Mouse (Mus musculus) E14TG2a.4 (cell line): ENCODE measurements around the gene Ccdc77.

ENCODE experiments used
- CTCF ChIP-seq: conservative IDR thresholded peaks from 2 replicates; pipeline ENCODE4 v1.5.1; 2014; ENCODE audit warnings: low read length
- POU5F1 ChIP-seq: IDR thresholded peaks from 2 replicates; pipeline ENCODE4 v1.6.1; 2014; ENCODE audit warnings: low read length, borderline replicate concordance

DNA sequence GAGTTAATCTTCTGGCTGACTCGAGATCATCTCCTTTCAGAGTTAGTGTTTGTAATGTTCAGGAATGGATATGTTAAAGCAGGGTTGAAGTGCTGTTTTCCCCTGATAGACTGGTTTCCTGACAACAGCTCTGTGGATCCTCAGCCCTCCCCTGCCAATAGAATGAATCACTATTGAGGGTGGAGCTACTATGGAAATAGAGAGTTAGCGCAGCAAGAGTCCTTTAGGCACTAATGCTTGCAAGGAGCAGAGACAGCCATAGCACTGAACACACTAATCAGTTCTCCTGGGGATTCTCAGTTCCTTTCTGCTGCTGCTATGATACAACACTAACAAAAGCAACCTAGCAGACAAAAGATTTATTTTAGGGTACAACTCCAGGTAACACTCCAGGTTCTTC is 43.8 kb downstream of the Ccdc77 start:
- TF ChIP-seq CTCF (no peak), POU5F1 (no peak)
